ENCODE assay signal across 16 mouse cellular contexts in the genomic region with DNA sequence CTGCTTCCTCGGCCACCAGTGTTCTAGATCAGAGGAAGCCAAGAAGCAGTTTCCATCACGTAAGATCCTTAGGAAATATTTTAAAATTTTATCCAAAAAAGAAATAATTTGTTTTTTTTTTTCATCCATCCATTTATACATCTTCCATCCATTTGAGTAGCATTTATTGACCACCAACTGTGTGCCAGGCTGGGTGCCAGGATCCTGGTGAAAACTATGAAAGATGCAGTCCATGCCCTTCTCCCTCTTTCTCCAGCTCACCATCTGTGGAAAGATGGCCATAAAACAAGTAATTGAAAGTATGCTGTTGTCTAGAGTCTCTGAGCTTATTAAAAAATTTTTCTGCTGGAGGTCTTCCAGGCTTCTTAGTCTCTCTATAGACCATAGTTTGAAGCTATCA. TPM values are rescaled to one million over a fixed set of nuclear protein-coding genes. Genes with fewer than 3 reads are reported as not detected.
DNase-seq lines count a peak whose midpoint lies in the region.
"Had no signal": no experiment of that assay in that cellular context is flagged by ENCODE, and none has a peak within 500 bp of the region (broad histone marks: within the 10 kb centered on the region; RNA-seq: fewer than 3 reads in every experiment).

No protein-coding gene starts in this region.

- peak; percentile 35 for DNase-seq in left cerebral cortex, postnatal 4 days
- no peak for DNase-seq in left cerebral cortex, adult 11 months (ENCODE audit: low spot score)
- peak; percentile 72 for DNase-seq in cerebellum, adult 9-10 months
- peak; percentile 55 to 74 for DNase-seq in cerebellum, postnatal 25 days
- no peak for DNase-seq in urinary bladder, postnatal 4 days (ENCODE audit: low spot score in 2 of 2)
- DNase-seq in urinary bladder, postnatal 36 days (ENCODE audit: low spot score in 2 of 2): no peak
- DNase-seq: adrenal gland, adult 2 months; adrenal gland, postnatal 25 days; gastrocnemius, postnatal 10 days; heart, adult 18-20 months; heart, postnatal 10 days; kidney, adult 2 months had no signal

- intact Hi-C loops in left cerebral cortex, postnatal 4 days (cut with DNase I): no loop called here

RNA-seq across cellular contexts. Expression of a gene that starts 39.9 kb away (rescaled TPM):
- 10 to 100 TPM; 32.2 to 39.0 TPM for total RNA-seq in left cerebral cortex, postnatal 4 days (2021)
- total RNA-seq: CH12.LX; common myeloid progenitor, adult 5-6 weeks; gastrocnemius, postnatal 4 days; heart, adult 18-20 months; hematopoietic stem cell, adult 5-6 weeks had no signal

Comparison
In these comparisons a context has a peak if more than half of its experiments do, and no peak if none do; other contexts are left out.
1. DNase-seq: peak in left cerebral cortex, postnatal 4 days (single experiment), cerebellum, adult 9-10 months (single experiment) and cerebellum, postnatal 25 days (2 of 2); none in left cerebral cortex, adult 11 months (single experiment), urinary bladder, postnatal 4 days (0 of 2) and urinary bladder, postnatal 36 days (0 of 2).